Mouse (Mus musculus): ENCODE measurements at regions not wholly inside any gene's neighbourhood (a gene's known extent, or its start where the extent isn't known, plus 50 kb on each side); places are given as distances from the start of the nearest gene placed in this dataset.
"Not testable (repeated sequence)": the region's sequence is repeated elsewhere in the genome, so short reads cannot be mapped to it uniquely, and the experiment has no call there.

DNA sequence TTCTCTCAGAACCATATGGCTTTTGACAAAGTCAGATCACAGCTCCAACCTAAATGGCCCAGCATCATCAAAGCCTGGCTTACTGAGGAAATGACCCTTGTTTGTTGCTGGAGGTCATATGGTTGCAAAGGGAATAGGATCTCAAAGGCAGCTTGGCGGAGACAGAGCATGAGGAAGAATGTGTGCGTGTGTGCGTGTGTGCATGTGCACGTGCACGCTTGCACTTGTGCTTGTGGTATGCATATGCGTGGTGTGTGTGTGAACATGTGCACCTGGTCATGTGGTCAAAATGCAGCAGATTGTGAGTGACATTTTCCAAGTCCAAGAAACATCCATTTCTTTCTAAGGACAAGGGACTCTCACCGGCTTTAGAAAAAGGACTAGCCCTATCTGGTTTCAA, 216.9 kb downstream of the Dact1 start:
- intact Hi-C loops (cut with DNase I) = no loop called here

DNA sequence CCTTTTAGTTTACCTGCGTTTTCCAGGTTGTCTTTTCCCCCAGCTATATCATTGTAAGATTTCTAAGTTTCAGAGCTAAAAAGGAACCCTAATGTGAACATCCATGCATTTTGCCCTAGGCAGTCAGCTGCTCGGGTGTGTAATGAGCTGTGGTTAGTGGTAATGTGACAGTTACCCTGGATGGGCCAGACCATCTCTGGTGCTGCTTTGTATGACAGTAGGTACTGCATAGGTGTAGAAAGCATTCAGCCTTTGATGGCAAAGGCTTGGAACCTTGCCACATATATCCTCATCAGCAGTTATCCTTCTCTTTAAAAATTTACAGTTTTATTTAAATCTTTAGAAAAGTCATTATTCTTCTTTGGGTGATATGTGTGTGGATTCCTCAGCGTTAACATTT, 222.5 kb downstream of the Dact1 start:
- intact Hi-C loops (cut with DNase I) = no loop called here

- intact Hi-C loops (cut with DNase I) = no loop called here
Measured at GRCm38 (mm10) chr12:71532708-71533450, 223.2 kb downstream of the Dact1 start.

DNA sequence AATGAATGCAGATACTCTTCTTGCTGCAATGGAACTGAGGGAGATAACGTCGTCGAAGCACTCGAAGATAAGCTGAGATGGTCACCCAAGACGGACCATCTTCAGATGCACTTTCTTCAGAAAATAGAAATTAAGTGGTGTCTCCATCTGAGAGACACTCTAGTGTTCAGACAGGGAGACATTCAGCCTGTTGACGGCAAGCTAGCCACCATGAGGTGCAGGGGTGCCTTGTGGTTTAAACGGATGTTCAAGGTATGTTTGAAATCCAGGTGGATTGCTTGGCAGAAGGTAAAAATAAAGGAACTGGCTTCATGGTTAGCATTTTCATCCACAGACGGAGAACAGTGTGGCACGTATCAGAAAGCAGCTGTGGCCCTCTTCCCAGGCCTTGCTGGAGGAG, 224.0 kb downstream of the Dact1 start:
- intact Hi-C loops (cut with DNase I) = no loop called here

DNA sequence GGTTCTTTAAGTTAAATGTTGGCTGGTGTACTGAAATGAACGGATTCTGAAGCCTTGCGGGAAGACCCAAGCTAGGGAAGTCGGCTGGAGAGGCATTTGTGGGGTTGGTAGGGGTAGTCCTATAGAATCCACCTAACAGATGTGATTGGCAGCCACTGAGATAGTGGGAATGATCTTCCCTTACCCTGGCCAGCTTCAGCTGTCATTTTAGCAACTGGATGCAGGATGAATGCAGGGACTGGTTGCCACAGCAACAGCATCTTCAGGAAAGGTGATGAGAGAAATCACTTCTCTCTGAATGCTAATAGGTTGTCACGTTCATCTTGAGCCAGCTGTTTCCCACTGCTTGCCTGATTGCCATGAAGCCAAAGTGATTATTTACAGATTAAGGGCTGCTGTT, 224.5 kb downstream of the Dact1 start:
- intact Hi-C loops (cut with DNase I) = no loop called here

DNA sequence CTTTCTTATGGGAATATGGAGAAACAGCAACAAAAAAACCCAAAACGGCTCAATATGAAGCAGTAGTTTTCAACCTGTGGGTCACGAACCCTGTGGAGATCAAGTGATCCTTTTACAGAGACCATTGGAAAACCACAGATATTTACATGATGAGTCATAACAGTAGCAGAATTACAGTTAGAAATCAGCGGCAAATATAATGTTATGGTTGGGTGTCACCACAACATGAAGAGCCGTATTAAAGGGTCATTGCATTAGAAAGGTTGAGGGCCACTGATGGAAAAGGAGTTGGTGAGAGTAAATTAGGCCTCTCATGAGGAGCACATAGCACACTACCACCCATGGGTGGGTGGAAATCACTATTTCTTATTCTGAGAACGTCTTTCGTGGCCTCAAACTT, 225.6 kb downstream of the Dact1 start:
- intact Hi-C loops (cut with DNase I) = no loop called here

DNA sequence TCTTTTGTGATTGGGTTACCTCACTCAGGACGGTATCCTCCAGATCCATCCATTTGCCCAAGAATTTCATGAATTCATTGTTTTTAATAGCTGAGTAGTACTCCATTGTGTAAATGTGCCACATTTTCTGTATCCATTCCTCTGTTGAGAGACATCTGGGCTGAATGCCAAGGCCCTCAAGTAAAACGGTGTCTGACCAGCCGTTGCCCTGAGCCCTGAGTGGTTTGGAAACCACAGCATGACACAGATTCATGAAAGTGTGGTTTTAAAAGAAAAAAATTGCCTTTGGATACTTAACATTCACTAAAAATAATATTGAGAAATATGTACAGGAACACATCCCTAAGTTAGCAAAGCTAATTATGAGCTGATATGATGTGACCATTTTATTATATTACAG, 226.1 kb downstream of the Dact1 start:
- intact Hi-C loops (cut with DNase I) = not testable (repeated sequence)

DNA sequence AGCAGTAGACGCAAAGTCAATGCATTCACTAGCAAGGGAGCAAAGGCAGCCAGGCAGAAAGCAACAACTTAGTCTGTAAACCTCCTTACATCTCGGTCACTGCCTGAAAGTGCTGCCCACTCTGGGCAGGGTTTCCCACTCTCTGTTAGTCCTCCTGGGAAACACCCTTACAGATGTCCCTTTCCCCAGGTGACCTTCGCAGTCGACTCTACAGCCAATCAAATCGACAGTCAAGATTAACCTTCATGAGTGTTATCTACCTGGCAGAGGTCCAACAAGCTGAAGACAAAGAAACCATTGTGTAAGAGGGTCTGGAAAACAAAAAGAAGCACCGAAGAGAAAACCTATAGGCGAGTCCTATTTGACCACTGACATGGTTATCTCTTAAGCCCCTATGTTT, 229.0 kb downstream of the Dact1 start:
- intact Hi-C loops (cut with DNase I) = no loop called here

DNA sequence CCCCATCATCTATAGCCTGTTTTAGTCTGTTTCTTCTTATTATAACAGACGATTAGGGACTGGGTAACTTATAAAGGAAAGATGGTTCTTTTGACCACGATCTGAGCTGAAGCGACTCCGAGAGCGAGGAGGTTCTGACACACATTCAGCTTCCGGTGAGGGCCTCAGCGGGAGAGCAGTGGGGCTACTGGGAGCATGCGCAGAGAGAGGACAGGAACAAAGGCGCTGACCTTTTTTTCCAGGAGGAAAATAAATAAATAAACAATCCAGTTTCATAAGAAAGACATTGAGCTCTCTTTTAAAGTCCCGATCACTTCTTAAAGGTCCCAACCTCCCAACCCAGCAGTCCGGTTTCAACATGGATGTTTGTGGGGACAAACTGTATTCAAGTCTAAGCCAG, 230.6 kb downstream of the Dact1 start:
- intact Hi-C loops (cut with DNase I) = no loop called here

DNA sequence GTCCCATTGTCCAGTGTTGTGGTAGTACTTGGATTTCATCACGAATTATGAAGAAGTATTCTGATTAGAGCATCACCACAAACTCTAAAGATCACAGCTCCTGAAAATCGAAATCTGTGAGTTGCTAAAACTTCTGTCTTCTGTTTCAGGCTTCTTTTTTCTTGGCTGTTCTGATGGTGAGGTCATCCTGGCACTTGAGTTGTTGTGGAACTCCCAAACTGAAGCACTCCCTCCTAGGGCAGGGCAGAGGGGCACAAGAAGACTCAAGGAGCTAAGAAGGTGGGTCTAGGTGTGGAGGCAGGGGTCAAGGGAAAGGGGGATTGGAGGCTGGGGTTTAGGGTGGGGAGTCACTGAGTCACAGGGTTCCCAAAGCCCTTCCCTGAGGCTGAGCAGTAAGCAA, 232.3 kb downstream of the Dact1 start:
- intact Hi-C loops (cut with DNase I) = no loop called here

DNA sequence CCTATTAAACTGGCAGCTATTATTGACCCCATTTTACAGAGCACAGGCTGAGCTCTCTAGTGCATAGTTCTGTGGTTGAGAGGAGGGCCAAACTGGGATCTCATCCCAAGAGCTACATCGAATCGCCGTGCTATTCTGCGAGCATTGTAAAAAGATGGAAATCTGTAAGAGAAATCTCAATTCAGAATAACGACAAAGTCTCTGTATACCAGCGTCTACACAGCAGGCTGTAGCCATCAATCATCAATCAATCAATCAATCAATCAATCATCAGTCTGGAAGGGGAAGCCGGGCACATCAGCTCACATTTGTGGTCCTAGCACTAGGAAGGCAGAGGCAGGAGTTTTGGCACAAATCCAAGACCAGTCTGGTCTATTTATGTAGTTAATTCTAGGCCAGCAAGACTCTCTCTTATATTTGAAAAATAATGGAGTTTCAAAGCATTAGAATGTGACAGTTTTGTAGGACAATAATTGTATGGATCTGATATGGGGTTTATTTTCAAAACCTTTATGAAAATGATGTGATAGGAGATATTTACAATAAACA, 234.0 kb downstream of the Dact1 start:
- intact Hi-C loops (cut with DNase I) = no loop called here

- intact Hi-C loops (cut with DNase I) = no loop called here
Measured at GRCm38 (mm10) chr12:71544401-71545159, 234.9 kb downstream of the Dact1 start.

DNA sequence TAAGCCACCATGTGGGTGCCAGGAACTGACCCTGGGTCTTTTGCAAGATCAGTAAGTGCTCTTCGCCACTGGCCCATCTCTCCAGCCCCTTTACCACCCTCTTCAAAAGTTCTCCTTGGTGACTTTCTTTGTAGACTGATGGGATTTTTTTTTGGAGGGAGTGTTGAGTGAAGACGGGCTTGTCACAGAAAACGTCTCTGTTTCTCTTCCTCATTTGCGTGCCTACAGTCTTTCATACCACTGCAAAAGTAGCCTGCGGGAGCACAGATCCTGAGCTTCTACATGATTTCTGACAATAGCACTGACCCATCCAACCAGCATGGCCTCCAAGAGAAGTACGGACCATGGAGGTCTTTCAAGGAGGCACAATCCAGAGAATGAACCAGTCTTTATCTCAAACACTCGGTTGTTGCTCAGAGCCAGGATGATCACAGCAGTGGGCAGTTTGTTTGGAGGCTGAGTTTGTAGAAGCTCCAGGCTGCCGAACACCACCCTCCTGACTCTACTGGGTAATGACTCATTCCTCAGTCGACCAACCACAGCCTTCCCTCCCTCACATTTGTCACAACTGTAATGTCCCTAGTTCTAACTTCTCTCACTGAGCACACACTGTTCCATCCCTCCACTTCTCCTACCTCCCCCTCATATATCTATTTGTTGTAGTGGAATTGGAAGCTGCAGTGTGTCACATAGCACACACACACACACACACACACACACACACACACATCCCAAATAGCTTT, 237.0 kb downstream of the Dact1 start:
- intact Hi-C loops (cut with DNase I) = no loop called here

DNA sequence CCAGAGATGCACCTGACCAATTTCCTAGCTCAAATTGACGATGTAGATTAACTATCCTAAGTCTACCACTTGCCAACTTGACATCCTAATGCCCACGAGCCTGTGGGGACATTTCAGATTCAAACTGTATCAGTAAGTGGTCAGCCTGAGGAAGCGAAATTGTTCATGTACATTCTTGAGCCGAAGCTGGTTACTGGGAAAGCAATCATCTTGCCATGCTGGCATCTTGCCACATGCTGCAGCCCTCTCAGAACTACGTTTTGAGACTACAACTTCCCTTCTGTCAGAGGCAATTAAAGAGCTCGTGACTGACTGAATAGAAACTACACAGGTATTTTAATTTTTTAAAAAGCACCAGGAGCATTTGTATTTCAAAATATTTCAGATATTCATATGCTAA, 239.7 kb downstream of the Dact1 start:
- intact Hi-C loops (cut with DNase I) = no loop called here

- intact Hi-C loops (cut with DNase I) = no loop called here
Measured at GRCm38 (mm10) chr12:71554212-71554611, 244.5 kb downstream of the Dact1 start.

- intact Hi-C loops (cut with DNase I) = no loop called here
Measured at GRCm38 (mm10) chr12:71561259-71561658, 251.6 kb downstream of the Dact1 start.

- intact Hi-C loops (cut with DNase I) = no loop called here
Measured at GRCm38 (mm10) chr12:71561918-71562572, 252.4 kb downstream of the Dact1 start.

GRCm38 (mm10) chr12:71563219-71563618, 253.5 kb downstream of the Dact1 start:
- intact Hi-C loops (cut with DNase I) = no loop called here

- intact Hi-C loops (cut with DNase I) = no loop called here
Measured at GRCm38 (mm10) chr12:71566371-71566770, 256.7 kb downstream of the Dact1 start.

DNA sequence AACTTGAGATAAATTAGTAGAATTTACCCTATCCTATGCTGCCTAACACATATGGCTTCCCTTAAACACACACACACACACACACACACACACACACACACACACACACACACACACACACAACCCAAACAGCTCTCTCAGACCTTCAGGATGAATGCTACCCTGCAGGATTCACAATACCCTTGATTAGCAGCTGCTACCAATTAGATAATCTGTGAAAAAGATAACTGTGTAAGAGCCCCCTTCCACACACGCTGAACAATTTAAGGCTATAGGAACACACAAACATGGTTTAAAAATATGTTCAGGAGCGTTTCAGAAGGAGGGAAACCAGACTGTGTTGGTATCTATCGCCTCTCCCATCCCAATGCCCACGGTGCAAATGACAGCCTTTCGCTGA, 258.6 kb downstream of the Dact1 start:
- intact Hi-C loops (cut with DNase I) = no loop called here

DNA sequence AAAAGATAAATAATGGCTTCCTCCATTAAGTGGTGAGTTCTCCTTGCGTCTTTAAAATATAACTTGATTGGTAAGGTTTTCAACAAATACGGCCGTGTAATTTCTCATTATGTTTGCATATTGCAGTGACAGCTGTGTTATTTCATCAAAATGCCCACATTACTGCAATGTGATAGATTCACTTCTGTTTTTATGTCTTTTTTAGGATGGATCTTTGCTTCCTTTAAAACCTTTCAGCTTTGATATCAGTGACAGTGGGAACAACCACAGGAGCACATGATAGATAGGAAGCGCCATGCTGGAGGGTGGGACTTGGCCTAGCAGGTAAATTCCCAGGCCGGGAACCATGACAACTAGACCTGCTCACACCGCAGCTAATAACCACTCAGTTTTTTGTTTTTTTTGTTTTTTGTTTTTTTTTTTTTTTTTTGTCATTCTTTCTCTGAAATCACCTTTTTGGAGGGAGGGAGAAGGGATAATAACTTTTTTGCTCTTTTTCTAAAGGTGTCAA, 259.3 kb downstream of the Dact1 start:
- intact Hi-C loops (cut with DNase I) = no loop called here

Data from adrenal gland (tissue).